Mouse (Mus musculus) frontal cortex, postnatal 36 days (tissue): ENCODE data around the gene Tmem52.

Source experiments
- DNase-seq, 2 experiments: peaks; one replicate each; pipeline ENCODE4 v3.0.0; 2022; ENCODE audit warnings: low spot score in 2 of 2

Gene Tmem52

DNA sequence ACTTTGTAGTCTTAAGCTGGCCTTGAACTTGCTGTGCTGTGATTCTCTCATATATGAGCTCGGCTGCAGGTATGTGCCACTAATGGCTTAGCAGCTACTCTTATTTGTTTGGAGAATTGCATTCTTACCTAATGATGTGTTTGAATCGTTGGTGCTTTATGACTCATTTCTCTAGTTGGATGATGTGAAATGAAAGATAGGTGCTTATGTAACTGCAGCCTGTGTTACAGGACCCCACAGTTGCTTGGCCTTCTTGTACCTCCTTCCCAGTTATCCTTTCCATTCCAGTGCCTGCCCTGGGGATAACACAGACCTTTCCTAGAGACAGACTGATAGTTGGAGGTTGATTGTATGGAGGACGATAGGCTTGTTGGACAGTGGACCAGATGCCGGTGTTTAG is 39.7 kb downstream of the Tmem52 start:
- no peak for DNase-seq

DNA sequence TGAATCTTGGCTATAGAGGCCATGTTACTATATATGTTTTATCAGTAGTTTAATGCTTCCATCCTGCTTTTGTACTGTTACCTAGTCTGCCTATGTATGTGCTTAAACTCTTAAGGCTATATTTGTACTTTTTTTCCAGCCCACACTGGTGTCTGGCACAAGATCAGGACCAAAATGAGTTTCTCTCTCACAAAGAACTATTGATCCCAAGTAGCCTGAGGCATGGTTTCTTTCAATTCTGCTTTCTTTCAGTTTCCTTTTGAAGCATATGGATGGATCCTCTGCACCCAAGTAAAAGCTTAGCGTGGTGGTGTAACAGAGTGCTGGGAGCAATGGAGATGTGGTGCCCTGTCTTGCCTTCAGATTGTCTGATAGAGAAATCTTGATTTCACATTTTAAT is 42.1 kb downstream of the Tmem52 start:
- DNase-seq, result no peak

- DNase-seq, result no peak
These were observed 45.9 kb downstream of the Tmem52 start for GRCm38 (mm10) chr4:155514810-155515209.

DNA sequence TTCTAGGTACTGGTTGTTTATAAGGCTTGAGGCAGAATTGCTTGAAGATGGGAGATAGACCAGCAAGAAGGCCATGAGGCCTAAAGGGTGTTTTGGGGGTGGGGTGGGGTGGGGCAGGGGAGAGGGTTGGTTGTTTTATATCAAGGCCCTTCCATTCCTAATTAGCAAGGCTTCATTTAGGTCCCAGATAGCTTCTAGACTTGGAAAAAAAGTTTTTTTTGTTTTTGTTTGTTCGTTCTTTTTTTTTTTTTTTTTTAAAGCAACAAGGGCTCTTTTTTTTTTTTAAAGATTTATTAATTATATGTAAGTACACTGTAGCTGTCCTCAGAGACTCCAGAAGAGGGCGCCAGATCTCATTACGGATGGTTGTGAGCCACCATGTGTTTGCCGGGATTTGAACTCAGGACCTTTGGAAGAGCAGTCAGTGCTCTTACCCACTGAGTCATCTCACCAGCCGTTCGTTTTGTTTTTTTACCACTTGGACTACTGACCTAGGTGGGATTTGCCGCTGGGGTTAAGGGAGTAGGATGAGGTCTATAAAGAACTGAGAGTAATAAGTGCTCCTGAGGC is 49.1 kb downstream of the Tmem52 start:
- DNase-seq, result no peak
